Mouse (Mus musculus) urinary bladder, postnatal 4 days (tissue): ENCODE results near the gene Parp16.
A peak's percentile ranks its signal among the peaks of the same experiment; 100 is the strongest.
"Not testable (repeated sequence)": the region's sequence is repeated elsewhere in the genome, so short reads cannot be mapped to it uniquely, and the experiment has no call there.

Source experiments
- DNase-seq, 2 experiments: peaks; one replicate each; pipeline ENCODE4 v3.0.0; 2021 to 2022; ENCODE audit warnings: low spot score in 2 of 2

Gene Parp16

DNA sequence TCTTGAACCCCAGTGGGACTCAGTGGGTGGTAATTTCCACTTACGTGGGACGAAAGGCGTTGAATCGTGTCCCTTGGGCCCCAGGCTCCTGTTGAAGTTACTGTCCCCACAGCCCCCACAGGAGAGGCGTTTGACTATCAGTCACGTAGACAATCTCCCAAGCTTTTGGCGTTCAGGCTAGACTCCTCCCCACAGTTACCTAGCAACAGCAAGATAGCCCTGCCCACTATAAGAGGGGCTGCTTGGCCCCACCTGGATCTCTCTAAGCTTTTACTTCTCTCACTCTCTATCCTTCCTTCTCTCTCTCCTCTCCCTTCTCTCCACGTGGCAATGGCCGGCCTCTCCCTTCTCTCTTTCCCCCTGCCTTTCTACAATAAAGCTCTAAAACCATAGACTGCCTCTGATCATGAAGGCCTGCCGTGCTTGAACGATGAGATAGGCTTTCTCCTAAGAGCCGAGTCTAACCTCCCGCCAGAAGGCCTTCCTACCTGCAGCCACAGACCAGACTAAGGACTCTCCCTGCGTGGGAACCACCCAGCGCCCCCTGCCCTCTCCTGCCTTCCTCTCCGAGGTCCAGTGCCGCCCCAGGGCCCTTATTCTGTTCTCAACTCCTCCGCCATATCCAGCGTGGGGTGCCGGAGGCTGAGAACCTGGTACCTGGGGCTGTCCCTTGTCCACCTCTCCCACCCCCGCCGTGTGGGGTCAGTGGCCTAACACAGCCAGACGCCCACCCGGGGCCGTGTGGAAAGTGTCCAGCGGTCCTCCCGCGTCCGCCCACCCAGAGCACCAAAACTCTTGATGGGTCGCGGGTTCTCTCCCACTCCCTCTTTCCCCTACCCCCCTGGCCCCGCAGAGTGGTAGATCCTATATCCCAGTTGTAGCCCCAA lies 13.4 kb downstream of the Parp16 start:
- DNase-seq: no peak

DNA sequence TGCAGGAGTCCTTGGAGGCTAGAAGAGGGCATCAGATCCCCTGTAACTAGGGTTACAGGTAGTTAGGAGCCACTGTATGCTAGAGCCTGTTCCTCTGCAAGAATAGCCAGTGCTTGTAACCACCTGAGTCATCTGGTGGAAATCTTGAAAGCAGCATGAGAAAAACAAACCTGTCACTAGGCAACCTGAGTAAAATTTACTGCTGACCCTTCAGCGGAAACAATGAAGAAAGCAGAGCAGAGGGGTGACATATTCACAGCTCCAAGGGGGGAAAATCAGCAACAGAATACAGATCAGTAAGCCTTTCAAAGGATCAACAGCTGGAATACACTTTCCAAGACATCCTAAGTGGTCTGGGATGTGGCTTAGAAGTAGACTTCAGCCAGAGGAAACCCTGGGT lies 16.4 kb downstream of the Parp16 start:
- DNase-seq: no peak

DNA sequence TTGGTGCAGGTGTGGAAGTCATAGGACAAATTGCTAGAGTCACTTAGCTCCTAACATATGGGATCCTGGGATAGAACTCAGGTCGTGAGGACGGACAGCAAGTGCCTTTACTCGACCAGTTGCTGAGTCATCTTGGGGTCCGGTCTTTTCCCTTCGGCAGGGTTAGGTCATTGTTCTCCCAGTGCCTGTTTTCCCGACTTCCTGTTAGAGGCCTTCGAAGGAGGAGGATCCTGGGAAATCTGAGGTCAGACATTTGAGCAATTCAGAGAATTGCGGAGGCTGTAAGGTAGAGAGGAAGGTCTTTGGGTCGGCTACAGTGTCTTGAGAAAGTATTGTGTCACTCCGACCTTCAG lies 19.2 kb downstream of the Parp16 start:
- no peak for DNase-seq

DNA sequence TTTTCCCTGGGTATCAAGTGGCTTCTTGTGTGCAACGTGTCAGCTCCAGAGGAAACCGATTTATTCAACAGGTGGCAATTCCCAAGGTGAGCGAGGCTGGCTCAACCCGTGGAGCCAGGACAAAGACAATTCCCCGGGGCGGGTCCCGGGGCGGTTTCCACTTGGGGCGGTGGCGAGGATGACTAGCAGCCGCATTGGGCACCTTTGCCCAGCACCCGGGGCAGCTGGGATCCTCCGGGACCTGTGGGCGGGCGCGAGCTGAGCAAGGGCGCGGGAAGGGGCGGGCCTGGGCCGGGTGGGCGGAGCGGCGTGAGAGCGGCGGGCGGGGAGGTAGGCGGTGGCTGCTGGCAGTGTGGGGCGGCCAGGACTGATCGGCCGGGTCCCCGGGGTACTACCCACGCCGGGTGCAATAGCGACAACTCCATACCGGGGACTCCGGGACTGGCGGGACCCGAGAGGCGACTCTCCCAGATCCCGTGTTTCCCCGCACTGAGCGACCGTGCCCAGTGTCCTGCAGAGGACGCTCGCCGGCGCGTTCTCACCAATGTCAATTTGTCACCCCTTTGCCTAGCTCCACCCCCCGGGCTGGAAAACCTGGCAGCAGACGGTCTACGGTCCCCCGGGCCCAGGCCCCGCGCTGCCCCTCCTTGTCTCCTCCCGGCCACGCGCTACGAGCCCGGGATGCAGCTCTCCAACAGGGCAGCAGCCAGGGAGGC lies 19.8 kb downstream of the Parp16 start:
- peak; percentile 82 to 88 for DNase-seq

DNA sequence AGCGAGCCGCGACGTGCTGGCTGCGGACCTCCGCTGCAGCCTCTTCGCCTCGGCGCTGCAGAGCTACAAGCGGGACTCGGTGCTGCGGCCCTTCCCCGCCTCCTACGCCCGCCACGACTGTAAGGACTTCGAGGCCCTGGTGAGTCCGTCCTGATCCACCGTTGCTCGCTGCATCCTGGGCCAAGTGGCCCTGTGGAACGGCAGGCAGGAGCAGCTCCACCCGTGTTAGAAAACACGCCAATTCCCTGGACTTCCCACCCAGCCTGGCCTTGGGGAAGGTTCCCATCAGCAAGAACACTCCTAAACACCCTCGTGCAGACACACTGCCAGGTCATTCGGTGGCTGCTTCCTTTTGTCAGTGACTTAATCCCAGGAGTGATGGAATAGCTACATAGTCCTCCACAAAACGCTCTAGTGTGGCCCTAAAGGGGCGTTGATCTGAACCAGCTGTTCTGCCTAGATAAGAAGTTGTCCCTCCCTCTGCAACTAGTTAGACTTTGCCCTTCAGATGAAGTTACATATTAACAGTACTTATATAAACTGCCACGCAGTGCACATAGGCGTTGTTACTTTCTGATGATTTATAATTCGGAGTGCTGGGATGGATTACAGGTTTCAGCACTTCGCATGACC lies 20.5 kb downstream of the Parp16 start:
- DNase-seq: no peak

DNA sequence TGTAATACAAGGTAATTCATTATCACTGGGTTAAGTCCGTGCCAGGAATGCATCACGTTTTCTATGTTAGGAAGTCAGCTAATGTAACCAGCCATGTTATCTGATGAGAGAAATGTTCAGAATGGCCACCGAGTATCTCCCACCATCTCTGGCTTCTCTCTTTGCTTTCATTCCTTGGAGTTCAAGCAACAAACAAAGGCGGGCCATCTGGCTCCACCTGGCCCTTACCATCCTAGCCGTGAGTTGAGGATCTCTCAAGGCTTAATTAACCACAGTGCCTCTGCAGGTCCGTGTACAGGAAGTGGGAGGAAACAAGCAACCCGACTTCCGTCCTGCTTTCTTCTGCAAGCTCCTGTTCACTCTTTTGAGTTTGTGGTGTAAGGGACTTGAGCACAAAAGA lies 21.8 kb downstream of the Parp16 start:
- DNase-seq: no peak

DNA sequence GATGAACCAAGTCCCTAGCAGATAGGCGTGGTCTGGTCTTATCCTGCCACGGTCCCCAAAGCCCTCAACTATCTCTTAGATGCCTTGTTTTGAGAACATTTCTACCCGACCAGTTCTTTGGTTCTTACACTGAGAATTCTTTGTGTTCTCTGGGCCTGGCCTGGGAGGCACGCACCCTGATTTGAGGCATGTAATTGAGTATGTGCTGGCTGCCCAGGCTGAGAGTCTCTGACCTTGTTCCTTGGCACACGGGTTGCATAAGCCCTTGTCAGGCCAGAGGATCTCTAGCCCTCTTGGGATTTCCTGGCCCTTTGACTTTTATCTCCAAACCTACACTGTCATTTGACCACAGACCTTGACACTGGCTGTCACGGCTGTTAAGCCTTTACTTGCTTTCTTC lies 22.5 kb downstream of the Parp16 start:
- no peak for DNase-seq

DNA sequence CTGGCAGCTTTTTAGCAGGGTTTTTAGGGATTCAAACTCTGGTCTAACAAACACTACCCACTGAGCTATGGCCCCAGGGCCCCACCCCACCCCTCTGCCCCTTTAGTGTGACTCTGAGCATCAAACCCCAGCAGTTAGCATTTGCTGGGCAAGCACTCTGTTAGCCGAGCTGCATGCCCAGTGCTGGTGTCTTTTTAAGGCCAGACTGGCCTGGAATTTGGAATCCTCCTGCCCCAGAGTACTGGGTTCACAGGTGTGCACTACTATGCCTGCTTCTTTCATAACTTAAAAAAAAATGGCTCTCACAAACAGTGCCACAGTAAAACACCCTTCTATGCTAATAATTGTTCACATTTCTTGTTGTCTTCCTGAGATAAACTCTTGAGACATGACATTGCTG lies 23.8 kb downstream of the Parp16 start:
- DNase-seq: no peak

DNA sequence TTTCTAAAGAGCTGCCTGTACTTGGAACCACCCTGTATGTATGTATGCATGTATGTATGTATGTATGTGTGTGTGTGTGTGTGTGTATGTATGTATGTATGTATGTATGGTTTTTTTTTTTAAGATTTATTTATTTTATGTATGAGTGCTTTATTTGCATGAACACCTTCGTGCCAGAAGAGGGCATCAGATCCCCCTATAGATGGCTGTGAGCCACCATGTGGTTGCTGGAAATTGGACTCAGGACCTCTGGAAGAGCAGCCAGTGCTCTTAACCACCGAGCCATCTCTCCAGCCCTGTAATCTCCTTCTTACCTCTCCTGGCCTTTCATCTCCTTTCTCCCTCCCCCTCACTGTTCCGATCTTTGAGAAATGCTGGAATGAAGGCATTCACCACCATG lies 25.2 kb downstream of the Parp16 start:
- DNase-seq: not testable (repeated sequence)

DNA sequence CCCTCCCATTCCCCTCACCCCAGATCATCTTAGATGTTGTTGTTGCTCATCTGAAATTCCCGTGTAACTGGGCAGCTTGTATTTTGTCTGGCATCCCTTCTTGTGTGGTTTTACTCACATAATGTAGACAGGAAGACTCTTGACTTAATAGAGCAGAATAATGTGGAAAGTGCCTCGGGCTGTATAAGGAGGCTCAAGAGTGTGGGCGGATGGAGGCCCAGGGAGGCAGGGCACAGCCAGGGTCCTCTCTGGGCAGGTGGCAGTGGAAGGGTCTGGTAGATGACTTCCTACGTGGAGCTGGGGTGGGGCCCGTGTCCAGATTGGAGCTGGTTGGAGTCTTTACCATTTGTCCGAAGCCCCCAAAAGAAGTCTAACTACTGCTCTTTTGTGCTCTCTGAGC lies 28.8 kb downstream of the Parp16 start:
- no peak for DNase-seq

DNA sequence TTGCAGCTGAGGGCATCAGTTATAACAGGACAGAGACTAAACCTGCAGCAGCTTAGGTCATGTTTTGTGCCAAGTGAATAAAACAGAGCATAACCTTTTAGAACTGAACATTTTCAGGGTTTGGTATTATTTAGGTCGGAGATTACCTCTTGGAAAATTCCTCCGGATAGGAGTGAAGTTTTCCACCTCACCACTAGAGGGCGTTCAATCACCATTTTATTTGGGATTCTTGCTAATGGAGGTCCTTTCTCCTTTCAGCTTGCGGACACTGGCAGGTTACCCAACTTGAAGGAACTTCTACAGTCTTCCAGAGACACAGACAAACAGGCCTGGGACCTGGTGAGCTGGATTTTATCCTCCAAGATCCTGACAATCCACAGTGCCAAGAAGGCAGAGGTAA lies 30.6 kb downstream of the Parp16 start:
- DNase-seq: no peak

DNA sequence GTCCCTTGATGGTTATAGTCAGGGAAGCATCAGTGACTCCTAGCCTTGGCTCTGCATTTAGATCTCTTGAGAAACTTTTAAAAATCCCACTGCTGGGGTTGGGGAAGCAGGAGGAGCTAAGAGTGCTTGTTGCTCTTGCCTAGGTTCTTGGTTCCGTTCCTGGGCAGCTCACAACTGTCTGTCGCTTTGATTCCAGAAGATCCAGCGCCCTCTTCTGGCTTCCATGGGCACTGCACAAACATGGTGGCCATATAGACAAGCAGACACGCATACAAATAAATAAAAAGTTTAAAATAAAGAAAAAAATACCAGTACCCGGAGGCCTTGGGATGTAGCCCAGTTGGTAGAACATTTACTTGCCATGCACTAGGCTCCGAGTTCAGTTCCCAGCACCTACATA lies 35.1 kb downstream of the Parp16 start:
- DNase-seq: no peak

DNA sequence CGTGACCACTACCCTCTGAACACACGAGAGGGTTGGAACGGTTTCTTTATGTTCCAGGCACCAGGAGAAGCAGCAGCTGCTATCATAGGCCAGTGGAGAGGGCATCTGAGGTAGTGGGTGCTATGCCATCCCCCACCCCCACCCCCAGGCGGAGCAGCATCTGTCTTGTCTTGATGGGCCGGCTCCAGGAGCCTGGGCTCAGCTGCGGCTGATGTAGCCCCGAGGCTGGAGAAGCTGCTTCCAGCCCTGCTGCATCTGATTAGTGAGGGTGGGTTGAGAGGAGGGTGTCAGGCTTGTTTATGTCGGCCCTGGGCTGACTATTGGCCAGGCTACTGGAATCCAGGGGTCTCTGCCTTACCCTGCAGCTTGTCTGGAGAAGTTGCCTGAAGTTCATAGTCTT lies 36.1 kb downstream of the Parp16 start:
- no peak for DNase-seq

DNA sequence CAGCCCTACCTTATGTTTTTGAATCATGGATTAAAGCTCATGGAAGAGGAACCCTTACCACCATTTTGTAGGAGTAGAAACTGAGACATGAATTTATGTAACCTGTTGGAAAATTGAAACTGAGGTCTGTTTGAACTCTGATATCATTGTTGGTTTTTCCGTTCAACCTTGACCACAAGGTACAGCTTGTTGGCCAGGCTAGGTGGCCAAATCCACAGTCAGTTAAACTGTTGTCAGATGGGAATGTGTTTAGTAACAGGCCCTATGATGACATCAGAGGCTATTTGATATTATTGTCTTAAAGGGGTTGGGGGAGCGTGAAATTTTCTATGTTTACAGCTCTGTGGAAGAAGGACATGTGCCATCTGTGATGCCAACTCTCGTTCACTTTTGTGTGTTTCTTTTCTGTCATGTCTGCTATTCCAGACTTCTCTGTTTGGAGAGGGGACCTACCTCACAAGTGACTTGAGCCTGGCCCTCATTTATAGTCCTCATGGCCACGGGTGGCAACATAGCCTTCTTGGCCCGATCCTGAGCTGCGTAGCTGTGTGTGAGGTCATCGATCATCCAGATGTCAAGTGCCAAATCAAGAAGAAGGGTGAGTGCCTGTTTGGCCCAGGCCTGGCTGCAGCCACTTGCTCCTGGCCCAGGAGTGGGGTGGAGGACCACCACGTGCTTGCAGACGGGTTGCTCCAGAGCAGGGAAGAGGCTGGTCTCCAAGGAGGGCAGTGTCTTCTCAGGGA lies 38.3 kb downstream of the Parp16 start:
- no peak for DNase-seq

DNA sequence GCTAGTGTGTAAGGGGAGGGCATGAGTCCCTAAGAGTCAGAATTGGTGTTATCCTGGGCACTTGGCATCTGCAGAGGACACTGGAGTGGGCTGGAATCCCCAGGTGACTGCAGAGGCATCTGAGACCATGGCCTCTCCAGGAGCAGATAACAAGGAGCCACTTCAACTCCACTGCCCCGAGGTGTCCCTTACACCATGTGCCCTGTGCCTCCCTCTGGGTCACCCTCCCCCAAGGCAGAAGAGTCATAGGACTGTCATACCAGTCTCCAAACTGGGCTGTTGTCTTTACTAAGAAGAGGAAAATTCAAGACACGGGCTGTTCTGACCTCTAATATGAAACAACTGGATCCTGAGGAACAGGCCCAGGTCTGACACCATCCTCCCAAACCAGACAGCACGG lies 39.6 kb downstream of the Parp16 start:
- DNase-seq: no peak

DNA sequence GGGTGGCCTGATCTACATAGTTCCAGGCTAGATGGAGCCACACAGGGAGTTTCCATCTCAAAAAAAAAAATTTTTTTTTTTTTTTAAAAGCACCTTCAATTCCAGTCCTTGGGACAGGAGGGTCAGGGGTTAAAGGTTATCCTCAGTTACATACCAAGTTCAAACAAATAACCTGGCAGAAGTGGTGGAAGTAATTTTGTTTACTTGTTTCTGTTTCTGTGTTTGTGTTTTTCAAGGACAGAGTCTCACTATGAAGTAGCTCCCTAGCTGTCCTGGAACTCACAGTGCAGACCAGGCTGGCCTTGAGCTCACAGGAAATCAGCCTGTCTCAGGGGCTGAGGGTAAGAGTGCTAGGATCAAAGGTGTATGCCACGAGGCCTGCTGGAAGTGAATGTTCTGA lies 40.4 kb downstream of the Parp16 start:
- no peak for DNase-seq

DNA sequence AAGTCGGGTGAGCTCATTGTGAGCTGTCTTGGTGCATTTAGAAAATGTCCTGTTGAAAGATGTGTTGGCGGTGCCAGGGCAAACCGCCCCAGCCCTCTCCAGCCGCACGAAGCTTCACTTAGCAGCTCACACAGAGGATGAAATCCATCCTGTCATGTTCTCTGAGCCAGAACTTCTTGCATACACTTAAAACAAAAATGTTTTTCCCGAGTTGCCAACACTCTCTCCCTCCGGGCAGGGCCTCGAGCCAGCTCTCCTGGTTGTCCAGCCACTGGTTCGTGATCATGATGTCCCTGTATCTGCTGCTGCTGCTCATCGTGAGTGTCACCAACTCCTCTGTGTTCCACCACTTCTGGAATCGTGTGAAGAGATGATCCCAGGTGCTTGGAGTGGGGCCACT lies 42.5 kb downstream of the Parp16 start:
- no peak for DNase-seq

DNA sequence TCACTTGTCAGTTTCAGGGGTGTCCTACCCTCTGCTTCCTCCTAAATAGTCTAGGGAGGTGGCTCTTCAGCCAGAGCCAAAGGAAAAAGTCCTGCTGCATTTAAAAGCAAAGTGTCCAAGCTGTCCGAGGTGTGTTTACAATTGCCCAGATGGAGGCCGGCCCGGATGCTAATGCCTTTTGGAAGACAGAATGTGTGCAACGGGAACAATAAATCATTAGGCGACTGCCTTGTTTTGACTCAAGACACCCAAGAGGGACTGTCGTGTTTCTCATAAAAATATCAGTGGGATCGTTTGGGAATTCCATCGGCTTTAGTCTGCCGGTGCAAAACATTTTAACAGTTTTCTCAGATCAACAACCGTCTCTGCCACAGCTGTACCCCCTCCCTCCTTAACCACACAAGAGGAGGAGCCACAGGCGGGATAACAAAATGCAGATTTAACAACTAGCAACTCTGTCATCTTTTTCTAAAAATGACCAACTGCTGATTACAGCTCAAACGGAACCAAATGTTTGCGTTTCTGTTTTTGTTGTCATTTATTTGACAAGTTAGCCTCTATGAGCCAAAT lies 43.1 kb downstream of the Parp16 start:
- DNase-seq: no peak

DNA sequence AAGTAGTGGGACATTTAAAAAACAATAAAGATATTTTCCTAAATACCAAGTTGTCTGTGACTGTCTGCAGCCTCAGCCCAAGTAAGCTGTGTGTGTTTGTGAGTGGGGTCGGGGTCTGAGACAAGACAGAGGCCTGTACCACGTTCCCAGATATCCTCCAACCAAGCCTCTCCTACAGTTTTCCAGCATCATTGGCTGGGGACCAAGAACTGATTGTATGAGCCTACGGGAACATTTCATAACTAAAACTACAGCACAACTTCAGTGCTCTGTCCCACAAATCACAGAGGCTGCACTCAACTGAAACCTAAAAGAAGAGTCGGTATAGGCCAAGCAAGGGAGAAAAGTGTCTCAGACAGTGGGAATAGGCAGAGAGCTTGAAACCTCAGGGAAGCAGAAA lies 44.0 kb downstream of the Parp16 start:
- DNase-seq: no peak

DNA sequence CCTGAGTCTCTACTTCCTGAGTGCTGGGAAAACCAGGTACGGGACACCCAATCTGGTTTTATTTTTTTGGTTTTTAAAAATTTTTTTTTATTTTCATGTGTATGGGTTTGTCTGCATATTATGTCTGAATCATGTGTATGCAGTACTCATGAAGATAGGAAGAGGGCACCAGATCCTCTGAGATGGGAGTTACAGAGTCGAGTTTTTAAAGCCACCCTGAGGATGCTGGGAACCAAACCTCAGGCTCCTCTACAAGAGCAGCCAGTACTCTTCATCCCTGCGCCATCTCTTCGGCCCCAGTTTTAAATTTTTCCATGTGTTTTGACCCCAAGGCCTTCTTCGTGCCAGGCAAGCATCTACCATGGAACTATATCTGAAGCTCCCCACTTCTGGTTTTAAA lies 44.6 kb downstream of the Parp16 start:
- DNase-seq: no peak

DNA sequence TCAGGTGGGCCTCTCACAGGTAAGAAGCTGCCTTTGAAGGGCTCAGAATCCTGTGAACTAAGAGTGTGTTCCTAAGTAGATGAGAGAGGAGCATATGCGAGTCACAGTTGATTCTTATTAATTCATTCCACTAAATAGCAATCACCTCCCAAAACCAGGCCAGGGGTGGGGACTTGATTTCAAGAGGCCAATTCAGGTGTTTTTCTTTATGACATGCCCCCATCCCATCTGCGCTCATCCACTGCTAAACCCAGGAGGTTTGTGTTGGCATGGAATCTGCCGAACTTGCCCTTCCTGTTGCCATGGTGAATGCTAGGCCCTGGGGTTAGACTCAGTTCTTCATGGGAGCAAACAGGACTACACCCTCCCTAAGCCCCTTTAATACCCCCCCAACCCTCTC lies 45.4 kb downstream of the Parp16 start:
- DNase-seq: no peak

DNA sequence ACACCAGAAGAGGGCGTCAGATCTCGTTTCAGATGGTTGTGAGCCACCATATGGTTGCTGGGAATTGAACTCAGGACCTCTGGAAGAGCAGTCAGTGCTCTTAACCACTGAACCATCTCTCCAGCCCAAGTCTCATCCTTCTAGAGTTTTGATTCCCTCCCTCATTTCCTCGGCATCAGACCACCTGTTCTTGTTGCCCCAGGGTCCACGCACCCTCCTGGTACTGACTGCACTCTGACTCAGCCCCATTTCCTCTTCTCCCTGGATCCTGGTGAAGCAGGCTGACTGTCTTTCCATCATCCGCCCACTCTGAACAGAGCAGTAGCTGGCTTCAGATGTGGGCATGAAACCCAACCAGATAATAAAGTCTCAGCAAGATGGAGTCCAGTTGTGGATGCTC lies 46.8 kb downstream of the Parp16 start:
- no peak for DNase-seq
